Mouse (Mus musculus) spleen, postnatal 4 days (tissue): ENCODE data around the gene Ghitm.
A peak's percentile ranks its signal among the peaks of the same experiment; 100 is the strongest.
"Not testable (repeated sequence)": the region's sequence is repeated elsewhere in the genome, so short reads cannot be mapped to it uniquely, and the experiment has no call there.

ENCODE experiments used
- DNase-seq, 2 experiments: peaks; one replicate each; pipeline ENCODE4 v3.0.0; 2022; ENCODE audit warnings: low spot score in 2 of 2

The Ghitm gene

GRCm38 (mm10) chr14:37135127-37135593 is at the start of gene Ghitm:
Gene Ghitm (minus strand): TSS chr14:37135272.
- peak; percentile 94 to 96 for DNase-seq

- DNase-seq: no peak
Observed at GRCm38 (mm10) chr14:37184871-37185270, 49.8 kb upstream of the Ghitm start.

- DNase-seq: no peak
Observed at GRCm38 (mm10) chr14:37174484-37174883, 39.4 kb upstream of the Ghitm start.

- no peak for DNase-seq
Observed at GRCm38 (mm10) chr14:37165266-37165926, 30.3 kb upstream of the Ghitm start.

GRCm38 (mm10) chr14:37164392-37165032 is 29.4 kb upstream of the Ghitm start:
- DNase-seq: no peak

- peak in 1 of 2 experiments; percentile 60 for DNase-seq
Observed at GRCm38 (mm10) chr14:37163277-37163956, 28.3 kb upstream of the Ghitm start.

GRCm38 (mm10) chr14:37154391-37154790 is 19.3 kb upstream of the Ghitm start:
- no peak for DNase-seq

- no peak for DNase-seq
Observed at GRCm38 (mm10) chr14:37139051-37139710, 4.1 kb upstream of the Ghitm start.

GRCm38 (mm10) chr14:37137596-37137995 is 2.5 kb upstream of the Ghitm start:
- not testable (repeated sequence) for DNase-seq

GRCm38 (mm10) chr14:37136110-37136509 is 1.0 kb upstream of the Ghitm start:
- DNase-seq: no peak

- DNase-seq: no peak
Observed at GRCm38 (mm10) chr14:37135671-37136070, 599 bp upstream of the Ghitm start.

GRCm38 (mm10) chr14:37134304-37135126 is 557 bp downstream of the Ghitm start:
- no peak for DNase-seq

GRCm38 (mm10) chr14:37127652-37128051 is 7.4 kb downstream of the Ghitm start:
- no peak for DNase-seq

GRCm38 (mm10) chr14:37119233-37119632 is 15.8 kb downstream of the Ghitm start:
- no peak for DNase-seq

GRCm38 (mm10) chr14:37113922-37114321 is 21.1 kb downstream of the Ghitm start, which contains the start of gene 2610528A11Rik:
Gene 2610528A11Rik (minus strand): TSS chr14:37114022.
- DNase-seq: no peak

- no peak for DNase-seq
Observed at GRCm38 (mm10) chr14:37112931-37113330, 22.1 kb downstream of the Ghitm start.

- no peak for DNase-seq
Observed at GRCm38 (mm10) chr14:37111371-37111770, 23.7 kb downstream of the Ghitm start.

- DNase-seq: no peak
Observed at GRCm38 (mm10) chr14:37110456-37110855, 24.6 kb downstream of the Ghitm start.

GRCm38 (mm10) chr14:37109975-37110374 is 25.1 kb downstream of the Ghitm start:
- no peak for DNase-seq

GRCm38 (mm10) chr14:37109460-37109859 is 25.6 kb downstream of the Ghitm start:
- no peak for DNase-seq

GRCm38 (mm10) chr14:37105846-37106245 is 29.2 kb downstream of the Ghitm start:
- DNase-seq: no peak
